Mouse (Mus musculus) kidney, embryonic 14.5 days (tissue): ENCODE data around the gene Gm28171. TPM values are rescaled to one million over a fixed set of nuclear protein-coding genes. Genes with fewer than 3 reads are reported as not detected.
"Not testable (repeated sequence)": the region's sequence is repeated elsewhere in the genome, so short reads cannot be mapped to it uniquely, and the experiment has no call there.

Source experiments
- ATAC-seq: fragments of 200-750 bp; cut with Nextera tagmentation; 2 replicates; pipeline ENCODE4 v1.8.0; 2017; ENCODE audit warnings: moderate number of reproducible peaks, mild to moderate bottlenecking, moderate TSS enrichment, moderate library complexity; ENCODE audit not compliant: low FRiP score, low TSS enrichment
- H3K27ac ChIP-seq: fragments of 300-500 bp; sonication (generic); 2 replicates; pipeline ENCODE4 v1.5.1; 2014; ENCODE audit warnings: low read depth, mild to moderate bottlenecking, low read length, moderate library complexity, mixed read lengths
- H3K27me3 ChIP-seq: fragments of 300-500 bp; sonication (generic); 2 replicates; pipeline ENCODE4 v1.6.1; 2014; ENCODE audit warnings: mild to moderate bottlenecking, low read length; ENCODE audit not compliant: control insufficient read depth, insufficient read depth
- H3K36me3 ChIP-seq: fragments of 300-500 bp; sonication (generic); 2 replicates; pipeline ENCODE4 v1.6.1; 2014; ENCODE audit warnings: low read length, mixed read lengths; ENCODE audit not compliant: control insufficient read depth, insufficient read depth
- H3K4me1 ChIP-seq: fragments of 300-500 bp; sonication (generic); 2 replicates; pipeline ENCODE4 v1.6.1; 2014; ENCODE audit warnings: low read length, mixed read lengths; ENCODE audit not compliant: control insufficient read depth, insufficient read depth
- H3K4me2 ChIP-seq: fragments of 300-500 bp; sonication (generic); replicated peaks from 2 replicates; pipeline ENCODE4 v1.6.1; 2014; ENCODE audit warnings: low read depth, mild to moderate bottlenecking, low read length
- H3K4me3 ChIP-seq: fragments of 300-500 bp; sonication (generic); 2 replicates; pipeline ENCODE4 v1.5.1; 2014; ENCODE audit warnings: mild to moderate bottlenecking, low read length
- H3K9ac ChIP-seq: fragments of 300-500 bp; sonication (generic); 2 replicates; pipeline ENCODE4 v1.6.1; 2014; ENCODE audit warnings: low read depth, mild to moderate bottlenecking, low read length, moderate library complexity
- H3K9me3 ChIP-seq: fragments of 300-500 bp; sonication (generic); 2 replicates; pipeline ENCODE4 v1.6.1; 2016; ENCODE audit warnings: low read length; ENCODE audit not compliant: control insufficient read depth
- WGBS: fragments of 180-500 bp; shearing (Covaris S2); extraction: QIAGEN DNeasy Blood & Tissue Kit; methylation state at CpG from one replicate; pipeline ENCODE4 v1.1.7; 2014; 5-methylcytosine and 5-hydroxymethylcytosine counted together
- polyA plus RNA-seq: library from polyadenylated mRNA; unstranded; fragments of >200 nt; fragmentation: Nextera tagmentation; extraction: Ambion mirVana; gene quantifications from 2 replicates; pipeline ENCODE4 v1.2.1, GENCODE M21; 2014

The Gm28171 gene
- not detected in 2 replicates for polyA plus RNA-seq

GRCm38 (mm10) chrY:5793095-5793494, at the start of gene Gm28171:
Gene Gm28171 (plus strand): TSS chrY:5793395.
- ATAC-seq, H3K27ac ChIP-seq, H3K4me1 ChIP-seq, H3K27me3 ChIP-seq, H3K9ac ChIP-seq, H3K9me3 ChIP-seq, H3K36me3 ChIP-seq, H3K4me3 ChIP-seq, H3K4me2 ChIP-seq: not testable (repeated sequence)
- WGBS: no CpG with 5 or more reads among the region's 1 CpGs

Other genes with a start within 250 kb of the Gm28171 start
- gene Gm21854, start 136.4 kb upstream of the Gm28171 start, polyA plus RNA-seq: not detected in 2 replicates
- not detected in 2 replicates for gene Gm20914, start 67.4 kb upstream of the Gm28171 start, polyA plus RNA-seq
- not detected in 2 replicates for gene Gm21778, start 149.1 kb downstream of the Gm28171 start, polyA plus RNA-seq